11 mouse cellular contexts compared by ENCODE assay signal in genomic region chr15:101369382-101370100, GRCm38 (mm10). TPM values are rescaled to one million over a fixed set of nuclear protein-coding genes. Genes with fewer than 3 reads are reported as not detected.
DNase-seq lines count a peak whose midpoint lies in the region; ATAC-seq and TF ChIP-seq lines count a peak whose summit lies in the region.
"Had no signal": no experiment of that assay in that cellular context is flagged by ENCODE, and none has a peak within 500 bp of the region (broad histone marks: within the 10 kb centered on the region; RNA-seq: fewer than 3 reads in every experiment).

No protein-coding gene starts in this region.

- 0 out of 2 replicates have a peak overlapping the region, but pooled peaks have one; percentile 4 for H3K9ac ChIP-seq in kidney, embryonic 14.5 days (ENCODE audit: low read depth, low read length)
- H3K9ac ChIP-seq in heart, embryonic 16.5 days (ENCODE audit: low read length): peak overlapping the region; percentile 53
- H3K9ac ChIP-seq in midbrain, embryonic 15.5 days: no peak overlapping the region
- H3K9ac ChIP-seq: neural tube, embryonic 15.5 days had no signal

- H3K27ac ChIP-seq in kidney, embryonic 14.5 days (ENCODE audit: low read depth, low read length): peak overlapping the region; percentile 47; the same call in 1 of the 2 replicates
- H3K27ac ChIP-seq in heart, embryonic 16.5 days (ENCODE audit: low read length): peak overlapping the region; percentile 91
- H3K27ac ChIP-seq in midbrain, embryonic 15.5 days: no peak overlapping the region
- H3K27ac ChIP-seq: neural tube, embryonic 15.5 days had no signal

- no peaks in the 10 kb centered on the region for H3K79me2 ChIP-seq in myocyte (ENCODE audit: control insufficient read depth, insufficient read depth)

- H3K4me3 ChIP-seq in kidney, embryonic 14.5 days (ENCODE audit: low read length): no peak overlapping the region
- peak overlapping the region; percentile 10; the same call in 1 of the 2 replicates for H3K4me3 ChIP-seq in heart, embryonic 16.5 days (ENCODE audit: low read length)
- peak overlapping the region; percentile 2 for H3K4me3 ChIP-seq in myocyte
- H3K4me3 ChIP-seq in midbrain, embryonic 15.5 days: no peak overlapping the region
- H3K4me3 ChIP-seq: neural tube, embryonic 15.5 days had no signal

- no peaks in the 10 kb centered on the region for H3K36me3 ChIP-seq in kidney, embryonic 14.5 days (ENCODE audit: control insufficient read depth, insufficient read depth, low read length)
- no peaks in the 10 kb centered on the region for H3K36me3 ChIP-seq in heart, embryonic 16.5 days (ENCODE audit: control insufficient read depth, insufficient read depth)
- no peaks in the 10 kb centered on the region for H3K36me3 ChIP-seq in myocyte (ENCODE audit: control insufficient read depth, insufficient read depth)
- H3K36me3 ChIP-seq in midbrain, embryonic 15.5 days (replicated peaks): no peaks in the 10 kb centered on the region
- H3K36me3 ChIP-seq: neural tube, embryonic 15.5 days had no signal

- TF ChIP-seq POLR2A in myocyte (IDR thresholded peaks at IDR 0.05; ENCODE audit: insufficient read length, low read depth): no peak

- peaks cover 20% of the 10 kb centered on the region for H3K4me1 ChIP-seq in kidney, embryonic 14.5 days (ENCODE audit: control insufficient read depth, insufficient read depth, low read length)
- peaks cover 67% of the 10 kb centered on the region for H3K4me1 ChIP-seq in heart, embryonic 16.5 days (ENCODE audit: control insufficient read depth, insufficient read depth, low read length)
- no peaks in the 10 kb centered on the region; the same call in 1 of the 2 replicates for H3K4me1 ChIP-seq in midbrain, embryonic 15.5 days

- no peaks in the 10 kb centered on the region for H3K9me3 ChIP-seq in kidney, embryonic 14.5 days (ENCODE audit: control insufficient read depth, low read length)
- H3K9me3 ChIP-seq in heart, embryonic 16.5 days (replicated peaks; ENCODE audit: control insufficient read depth, low read length): no peaks in the 10 kb centered on the region
- H3K9me3 ChIP-seq in midbrain, embryonic 15.5 days: no peaks in the 10 kb centered on the region
- H3K9me3 ChIP-seq: neural tube, embryonic 15.5 days had no signal

- WGBS in kidney, embryonic 14.5 days: 43% methylated on average over 12 of the region's 12 CpGs
- WGBS in heart, embryonic 16.5 days: 42% methylated on average over 12 of the region's 12 CpGs
- 44% methylated on average over 12 of the region's 12 CpGs for WGBS in midbrain, embryonic 15.5 days

- H3K27me3 ChIP-seq in kidney, embryonic 14.5 days (ENCODE audit: control insufficient read depth, insufficient read depth, low read length): no peaks in the 10 kb centered on the region
- H3K27me3 ChIP-seq in heart, embryonic 16.5 days (ENCODE audit: control insufficient read depth, insufficient read depth, low read length): no peaks in the 10 kb centered on the region
- no peaks in the 10 kb centered on the region for H3K27me3 ChIP-seq in myocyte (ENCODE audit: control insufficient read depth, insufficient read depth, insufficient read length)
- H3K27me3 ChIP-seq in midbrain, embryonic 15.5 days (replicated peaks): no peaks in the 10 kb centered on the region
- H3K27me3 ChIP-seq: neural tube, embryonic 15.5 days had no signal

- H3K4me2 ChIP-seq in kidney, embryonic 14.5 days (replicated peaks; ENCODE audit: low read depth, low read length): no peak overlapping the region; the same call in 1 of the 2 replicates
- peak overlapping the region; percentile 38 for H3K4me2 ChIP-seq in heart, embryonic 16.5 days (ENCODE audit: low read depth, low read length)
- peak overlapping the region; percentile 70 for H3K4me2 ChIP-seq in myocyte (ENCODE audit: low read depth)
- no peak overlapping the region for H3K4me2 ChIP-seq in midbrain, embryonic 15.5 days
- H3K4me2 ChIP-seq: neural tube, embryonic 15.5 days had no signal

- peak; percentile 5; the same call in 1 of the 2 replicates for ATAC-seq in kidney, embryonic 14.5 days (ENCODE audit: low FRiP score, low TSS enrichment)
- ATAC-seq in heart, embryonic 16.5 days (replicated peaks; ENCODE audit: extremely low read depth, insufficient read depth, low FRiP score): no peak
- no peak for ATAC-seq in midbrain, embryonic 15.5 days (replicated peaks)

- DNase-seq in kidney, postnatal 14 days: no peak
- peak; percentile 77 for DNase-seq in adrenal gland, postnatal 14 days
- no peak for DNase-seq in cerebellum, adult 9-10 months
- DNase-seq: right cerebral cortex, postnatal 25 days; thymus, postnatal 14 days had no signal

- no peak overlapping the region for H3ac ChIP-seq in myocyte (ENCODE audit: control insufficient read depth, insufficient read length)

TF ChIP-seq in myocyte, 11 proteins besides CTCF, POLR2A, EP300 and RAD21:
- TF ChIP-seq POLR2AphosphoS2 (IDR thresholded peaks at IDR 0.05; ENCODE audit: insufficient read length, low read depth): no peak
- no peak for TF ChIP-seq TCF12 (IDR thresholded peaks at IDR 0.05; ENCODE audit: insufficient read depth, poor library complexity, severe bottlenecking)
- peak in 1 of 3 experiments; percentile 18 for TF ChIP-seq MYOG (IDR thresholded peaks at IDR 0.05; ENCODE audit: control insufficient read depth in 1 of 3, insufficient read depth in 1 of 3, insufficient read length in 2 of 3, low read depth in 2 of 3)

RNA-seq across cellular contexts. Expression of gene Krt80, which starts 0.4 kb away (rescaled TPM):
- 2.4 and 3.6 TPM in 2 replicates for polyA plus RNA-seq in kidney, embryonic 14.5 days (2014; fragmentation: Nextera tagmentation; extraction: Ambion mirVana)
- 0.74 and 1.1 TPM in 2 replicates for total RNA-seq in adrenal gland, postnatal 14 days (2021)
- polyA plus RNA-seq in heart, embryonic 16.5 days (2015; fragmentation: Nextera tagmentation; extraction: Ambion mirVana): 8.7 and 9.0 TPM in 2 replicates
- polyA plus RNA-seq in myocyte (2012; fragmentation: generic; extraction: Trizol): 7.7 TPM
- polyA plus RNA-seq in midbrain, embryonic 15.5 days (2015; fragmentation: Nextera tagmentation; extraction: Ambion mirVana): 0.09 and 0.23 TPM in 2 replicates
- polyA plus RNA-seq: limb, embryonic 11.5 days had no signal

RNA-seq across cellular contexts. Expression of gene Krt7, which starts 41.3 kb away (rescaled TPM):
- polyA plus RNA-seq in kidney, embryonic 14.5 days (2014; fragmentation: Nextera tagmentation; extraction: Ambion mirVana): 34.6 and 44.0 TPM in 2 replicates
- total RNA-seq in adrenal gland, postnatal 14 days (2021): 1.4 and 2.3 TPM in 2 replicates
- polyA plus RNA-seq in heart, embryonic 16.5 days (2015; fragmentation: Nextera tagmentation; extraction: Ambion mirVana): 19.6 and 28.9 TPM in 2 replicates
- polyA plus RNA-seq in myocyte (2012; fragmentation: generic; extraction: Trizol): 0.04 TPM
- 0.52 and 0.62 TPM in 2 replicates for polyA plus RNA-seq in midbrain, embryonic 15.5 days (2015; fragmentation: Nextera tagmentation; extraction: Ambion mirVana)

Comparison
In these comparisons a context has a peak if more than half of its experiments do, and no peak if none do; other contexts are left out.
1. H3K4me2 ChIP-seq: peak in heart, embryonic 16.5 days (single experiment) and myocyte (single experiment); none in kidney, embryonic 14.5 days (single experiment) and midbrain, embryonic 15.5 days (single experiment).
2. H3K4me3 ChIP-seq: peak in heart, embryonic 16.5 days (single experiment) and myocyte (single experiment); none in kidney, embryonic 14.5 days (single experiment) and midbrain, embryonic 15.5 days (single experiment).
3. RNA of gene Krt7, which starts 41.3 kb away (polyA plus RNA-seq): 34.6 to 44.0 TPM in kidney, embryonic 14.5 days and 19.6 to 28.9 TPM in heart, embryonic 16.5 days; 0.52 to 0.62 TPM in midbrain, embryonic 15.5 days and 0.04 TPM in myocyte (single experiment); every median in the first group is over 10 times any median in the second.